Mouse (Mus musculus): ENCODE results near the gene Tcfl5.

GRCm38 (mm10) chr2:180582481-180583153, 59.9 kb downstream of the Tcfl5 start:
- TF ChIP-seq CTCF (IDR thresholded peaks at IDR 0.05) (peak; percentile 98), EP300 (IDR thresholded peaks at IDR 0.05) (no peak)
